Mouse (Mus musculus) forebrain, embryonic 15.5 days (tissue): Measurements from ENCODE around the gene Wbp11. TPM values are rescaled to one million over a fixed set of nuclear protein-coding genes. Genes with fewer than 3 reads are reported as not detected.

Experiments
- ATAC-seq: fragments of 200-750 bp; cut with Nextera tagmentation; replicated peaks from 2 replicates; pipeline ENCODE4 v1.8.0; 2017; ENCODE audit warnings: mild to moderate bottlenecking, moderate TSS enrichment, moderate library complexity
- H3K27ac ChIP-seq: fragments of 300-500 bp; sonication (generic); replicated peaks from 2 replicates; pipeline ENCODE4 v1.5.1; 2015; ENCODE audit warnings: mild to moderate bottlenecking, inconsistent platforms
- H3K27me3 ChIP-seq: fragments of 300-500 bp; sonication (generic); 2 replicates; pipeline ENCODE4 v1.6.1; 2015; ENCODE audit warnings: inconsistent platforms
- H3K36me3 ChIP-seq: fragments of 300-500 bp; sonication (generic); 2 replicates; pipeline ENCODE4 v1.6.1; 2015; ENCODE audit warnings: mild to moderate bottlenecking, inconsistent platforms
- H3K4me1 ChIP-seq: fragments of 300-500 bp; sonication (generic); 2 replicates; pipeline ENCODE4 v1.6.1; 2015; ENCODE audit warnings: inconsistent platforms
- H3K4me2 ChIP-seq: fragments of 300-500 bp; sonication (generic); replicated peaks from 2 replicates; pipeline ENCODE4 v1.6.1; 2015; ENCODE audit warnings: mild to moderate bottlenecking, inconsistent platforms
- H3K4me3 ChIP-seq: fragments of 300-500 bp; sonication (generic); 2 replicates; pipeline ENCODE4 v1.5.1; 2015; ENCODE audit warnings: mild to moderate bottlenecking, inconsistent platforms
- H3K9ac ChIP-seq: fragments of 300-500 bp; sonication (generic); replicated peaks from 2 replicates; pipeline ENCODE4 v1.6.1; 2015; ENCODE audit warnings: mild to moderate bottlenecking, inconsistent platforms
- H3K9me3 ChIP-seq: fragments of 300-500 bp; sonication (generic); 2 replicates; pipeline ENCODE4 v1.6.1; 2016; ENCODE audit warnings: inconsistent platforms
- WGBS: fragments of 180-500 bp; shearing (Covaris S2); methylation state at CpG from one replicate; pipeline ENCODE4 v1.1.7; 2015; ENCODE audit warnings: mixed read lengths; 5-methylcytosine and 5-hydroxymethylcytosine counted together
- polyA plus RNA-seq: library from polyadenylated mRNA; unstranded; fragments of >200 nt; fragmentation: Nextera tagmentation; extraction: Ambion mirVana; gene quantifications from 2 replicates; pipeline ENCODE4 v1.2.1, GENCODE M21; 2015

The Wbp11 gene
- polyA plus RNA-seq, 1 experiment from 2014 or later = 82.5 TPM

DNA sequence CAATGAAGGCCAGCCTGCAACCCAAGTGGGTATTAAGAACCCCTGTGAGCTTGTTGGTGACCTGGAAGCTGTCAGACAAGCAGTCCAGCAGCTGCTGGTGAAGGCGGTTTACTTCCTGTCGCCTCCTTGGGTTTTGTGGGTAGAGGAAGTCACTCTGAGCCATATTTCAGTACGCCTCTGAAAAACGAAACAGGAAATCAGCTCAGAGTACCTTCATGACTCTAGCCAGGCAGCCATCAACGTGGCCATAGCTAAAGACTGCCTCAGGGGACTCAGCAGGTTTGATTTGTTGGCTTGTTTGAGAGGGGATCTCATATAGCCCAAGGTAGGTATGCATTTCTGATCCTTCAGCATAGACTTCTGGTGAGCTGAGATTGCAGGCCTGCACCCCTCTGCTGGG lies 3.7 kb upstream of the Wbp11 start:
- ATAC-seq = no peak
- Histone ChIP-seq H3K27me3 (peaks cover 6% of the 10 kb centered on the region; the same call in 1 of the 2 replicates), H3K4me1 (peaks cover 11% of the 10 kb centered on the region), H3K4me3 (no peak overlapping the region), H3K9me3 (no peaks in the 10 kb centered on the region), H3K27ac (no peak overlapping the region), H3K4me2 (no peak overlapping the region), H3K9ac (no peak overlapping the region), H3K36me3 (no peaks in the 10 kb centered on the region)
- WGBS = 82% methylated on average over 5 of the region's 5 CpGs

DNA sequence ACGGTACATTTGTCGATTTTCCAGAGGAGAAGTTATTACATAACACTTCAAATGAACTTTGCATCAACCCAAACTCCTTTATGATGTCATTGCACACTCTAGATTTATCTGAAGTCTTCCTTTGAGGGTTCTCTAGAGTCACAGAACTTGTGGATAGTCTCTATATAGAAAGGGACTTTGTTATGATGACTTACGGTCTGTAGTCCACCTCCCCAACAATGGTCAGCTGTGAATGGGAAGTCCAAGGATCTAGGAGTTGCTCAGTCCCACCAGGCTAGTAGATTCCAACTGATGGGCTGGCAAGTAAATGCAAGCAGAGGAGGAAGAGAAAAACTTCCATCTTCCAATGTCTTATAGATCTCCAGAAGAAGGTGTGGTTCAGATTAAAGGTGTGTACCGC lies 648 bp upstream of the Wbp11 start:
- WGBS = 33% methylated on average over 4 of the region's 4 CpGs
- Histone ChIP-seq H3K36me3 (peaks cover 15% of the 10 kb centered on the region), H3K4me1 (peaks cover 17% of the 10 kb centered on the region), H3K4me3 (peak overlapping the region; percentile 87), H3K9ac (peak overlapping the region; percentile 53), H3K9me3 (no peaks in the 10 kb centered on the region), H3K4me2 (peak overlapping the region; percentile 61), H3K27me3 (peaks cover 6% of the 10 kb centered on the region; the same call in 1 of the 2 replicates), H3K27ac (peak overlapping the region; percentile 89)
- ATAC-seq = no peak; the same call in 1 of the 2 replicates

DNA sequence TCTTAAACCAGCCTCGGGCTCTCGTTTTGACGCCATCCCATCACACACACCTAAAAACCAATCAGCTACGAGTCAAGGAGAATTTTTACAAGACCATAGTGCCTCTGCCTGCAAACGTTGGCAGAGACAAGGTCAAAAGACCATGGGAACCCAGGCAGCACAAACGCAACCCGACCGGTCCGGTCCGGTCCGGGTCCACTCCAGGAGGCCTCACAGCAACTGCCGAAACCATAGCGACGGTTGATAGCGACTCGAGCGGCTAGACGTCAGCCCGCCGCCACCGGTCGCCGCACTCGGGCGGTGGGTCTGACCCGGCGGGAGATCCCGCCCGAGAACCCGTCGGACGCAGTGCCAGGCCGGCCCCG lies 535 bp downstream of the Wbp11 start, which contains the start of gene BC049715:
BC049715 (plus strand) TSS at position 111 of the 365 bp plus-strand sequence.
- no peak; the same call in 1 of the 2 replicates for ATAC-seq
- H3K4me3 ChIP-seq = peak within 1 kb of the TSS; percentile 87
- H3K9ac ChIP-seq = peak within 1 kb of the TSS; percentile 87
- no peaks in the 10 kb centered on the region for H3K9me3 ChIP-seq
- H3K27me3 ChIP-seq = peaks cover 6% of the 10 kb centered on the region; the same call in 1 of the 2 replicates
- H3K27ac ChIP-seq = peak within 1 kb of the TSS; percentile 89
- peak within 1 kb of the TSS; percentile 75 for H3K4me2 ChIP-seq
- peaks cover 17% of the 10 kb centered on the region for H3K4me1 ChIP-seq
- WGBS = under 1% methylated on average over 34 of the region's 34 CpGs
- peaks cover 22% of the 10 kb centered on the region for H3K36me3 ChIP-seq

DNA sequence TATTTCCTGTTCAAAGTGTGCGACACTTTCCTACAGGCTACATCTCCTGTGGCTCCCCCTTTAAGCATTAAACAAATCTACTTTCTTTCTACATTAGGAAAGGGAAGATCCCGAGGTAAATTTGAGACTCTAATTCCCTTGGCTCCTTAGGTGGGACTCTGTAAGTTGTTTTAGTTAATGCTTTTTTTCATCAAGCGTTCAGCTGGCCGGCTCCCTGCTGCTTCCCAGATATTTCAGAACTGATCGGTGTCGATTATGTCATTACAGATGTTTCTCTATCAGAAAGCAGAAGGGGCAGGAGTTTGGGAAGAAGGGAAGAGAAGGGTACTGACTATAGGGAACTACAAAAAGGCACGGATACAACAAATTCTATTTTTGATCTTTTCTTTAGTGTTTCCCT lies 917 bp downstream of the Wbp11 start:
- peak overlapping the region; percentile 75 for H3K4me2 ChIP-seq
- peaks cover 17% of the 10 kb centered on the region for H3K4me1 ChIP-seq
- H3K4me3 ChIP-seq = peak overlapping the region; percentile 87
- H3K27ac ChIP-seq = no peak overlapping the region
- no peak for ATAC-seq
- peaks cover 6% of the 10 kb centered on the region; the same call in 1 of the 2 replicates for H3K27me3 ChIP-seq
- peak overlapping the region; percentile 87 for H3K9ac ChIP-seq
- H3K36me3 ChIP-seq = peaks cover 26% of the 10 kb centered on the region
- H3K9me3 ChIP-seq = no peaks in the 10 kb centered on the region
- WGBS = 16% methylated on average over 7 of the region's 7 CpGs

DNA sequence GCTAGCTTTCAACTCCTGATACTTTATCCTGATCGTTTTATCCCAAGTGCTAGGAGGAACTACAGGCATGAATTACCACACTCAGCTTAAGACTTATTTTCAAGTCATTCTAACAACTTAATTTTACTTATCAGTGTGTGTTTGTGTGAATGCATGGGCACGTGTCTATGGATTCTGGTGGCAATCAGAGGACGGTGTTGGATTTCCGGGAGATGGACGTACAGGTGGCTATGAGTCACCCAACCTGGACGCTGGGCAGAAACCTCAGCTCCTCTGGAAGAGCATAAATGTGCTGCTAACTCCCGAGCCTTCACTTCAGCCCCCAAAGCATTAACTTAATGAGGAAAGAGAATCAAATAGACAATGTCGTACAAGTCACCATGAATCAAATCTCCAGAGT lies 3.0 kb downstream of the Wbp11 start:
- 95% methylated on average over 8 of the region's 8 CpGs for WGBS
- peaks cover 17% of the 10 kb centered on the region for H3K4me1 ChIP-seq
- no peak overlapping the region for H3K27ac ChIP-seq
- no peak for ATAC-seq
- no peak overlapping the region for H3K9ac ChIP-seq
- no peaks in the 10 kb centered on the region; the same call in 1 of the 2 replicates for H3K27me3 ChIP-seq
- H3K36me3 ChIP-seq = peaks cover 47% of the 10 kb centered on the region
- no peak overlapping the region for H3K4me2 ChIP-seq
- no peak overlapping the region for H3K4me3 ChIP-seq
- no peaks in the 10 kb centered on the region for H3K9me3 ChIP-seq

DNA sequence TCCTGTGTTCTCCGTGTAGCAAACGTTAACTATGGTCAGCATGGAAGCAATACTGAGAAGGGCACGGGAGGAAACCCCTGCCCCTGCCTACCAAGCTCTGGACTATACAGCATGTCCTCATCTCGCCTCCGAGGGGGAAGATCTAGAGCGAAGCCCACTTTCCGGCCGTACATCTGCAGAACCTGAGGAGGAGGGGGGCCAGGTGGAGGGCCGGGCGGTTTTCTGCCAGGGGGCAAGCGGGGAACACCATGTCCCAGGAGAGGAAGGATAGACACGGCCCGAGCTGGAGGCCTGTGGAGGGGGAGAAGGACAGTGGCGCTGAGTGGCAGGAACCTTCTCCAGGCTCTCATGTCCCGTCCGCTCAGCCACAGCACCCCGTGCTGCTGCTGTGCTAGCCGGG lies 6.9 kb downstream of the Wbp11 start:
- peaks cover 82% of the 10 kb centered on the region for H3K36me3 ChIP-seq
- H3K4me1 ChIP-seq = 0 out of 2 replicates have a peak, but pooled peaks cover 7% of the 10 kb centered on the region
- WGBS = 94% methylated on average over 18 of the region's 18 CpGs
- no peaks in the 10 kb centered on the region for H3K9me3 ChIP-seq
- H3K27ac ChIP-seq = no peak overlapping the region
- H3K4me2 ChIP-seq = no peak overlapping the region
- H3K9ac ChIP-seq = no peak overlapping the region
- no peak for ATAC-seq
- no peak overlapping the region for H3K4me3 ChIP-seq
- H3K27me3 ChIP-seq = no peaks in the 10 kb centered on the region

DNA sequence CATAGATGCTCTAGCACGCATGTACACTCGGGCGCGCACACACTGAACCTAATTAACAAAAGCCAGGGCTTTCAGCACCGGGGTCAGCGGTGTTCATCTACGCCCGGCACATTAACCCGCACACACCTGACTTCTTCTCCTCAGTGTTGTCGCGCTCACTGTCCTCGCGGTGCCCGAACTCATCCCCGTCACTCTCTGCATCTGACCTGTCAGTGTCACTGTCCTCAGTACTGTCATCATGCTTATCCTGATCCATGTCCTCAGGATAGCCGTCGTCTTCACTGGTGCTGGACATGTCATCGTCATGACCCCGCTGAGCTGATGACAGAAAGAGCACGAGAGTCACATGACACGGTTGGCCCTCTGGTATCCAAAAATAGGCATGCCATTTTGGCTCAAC lies 7.7 kb downstream of the Wbp11 start:
- no peaks in the 10 kb centered on the region for H3K9me3 ChIP-seq
- H3K4me2 ChIP-seq = no peak overlapping the region
- no peaks in the 10 kb centered on the region for H3K27me3 ChIP-seq
- H3K27ac ChIP-seq = no peak overlapping the region
- H3K4me1 ChIP-seq = 0 out of 2 replicates have a peak, but pooled peaks cover 7% of the 10 kb centered on the region
- no peak overlapping the region for H3K4me3 ChIP-seq
- no peak for ATAC-seq
- peaks cover 88% of the 10 kb centered on the region for H3K36me3 ChIP-seq
- H3K9ac ChIP-seq = no peak overlapping the region
- 96% methylated on average over 21 of the region's 21 CpGs for WGBS

DNA sequence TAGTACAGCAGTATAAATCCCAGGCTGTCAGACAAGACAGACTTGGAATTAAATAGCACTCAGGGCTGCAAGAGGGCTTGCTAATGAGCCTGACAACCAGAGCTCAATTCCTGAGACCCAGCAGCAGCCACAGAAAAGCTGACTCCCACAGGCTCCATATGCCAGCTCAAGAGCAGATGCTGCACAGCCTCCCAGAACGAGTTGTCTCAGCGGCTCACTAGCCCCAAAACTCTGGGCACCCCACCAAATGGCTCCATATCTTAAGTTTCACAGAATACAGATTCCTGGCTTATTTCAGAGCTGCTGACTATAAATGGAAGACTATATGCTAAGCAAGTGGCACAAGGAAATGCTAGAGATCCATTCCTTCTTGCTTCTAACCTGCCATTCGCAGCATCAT lies 10.5 kb downstream of the Wbp11 start:
- Histone ChIP-seq H3K9ac (no peak overlapping the region), H3K27me3 (no peaks in the 10 kb centered on the region), H3K9me3 (no peaks in the 10 kb centered on the region), H3K4me3 (no peak overlapping the region), H3K36me3 (peaks cover 93% of the 10 kb centered on the region), H3K27ac (peak overlapping the region; percentile 70), H3K4me2 (no peak overlapping the region), H3K4me1 (0 out of 2 replicates have a peak, but pooled peaks cover 7% of the 10 kb centered on the region)
- 85% methylated on average over 3 of the region's 3 CpGs for WGBS
- peak; percentile 65 for ATAC-seq

DNA sequence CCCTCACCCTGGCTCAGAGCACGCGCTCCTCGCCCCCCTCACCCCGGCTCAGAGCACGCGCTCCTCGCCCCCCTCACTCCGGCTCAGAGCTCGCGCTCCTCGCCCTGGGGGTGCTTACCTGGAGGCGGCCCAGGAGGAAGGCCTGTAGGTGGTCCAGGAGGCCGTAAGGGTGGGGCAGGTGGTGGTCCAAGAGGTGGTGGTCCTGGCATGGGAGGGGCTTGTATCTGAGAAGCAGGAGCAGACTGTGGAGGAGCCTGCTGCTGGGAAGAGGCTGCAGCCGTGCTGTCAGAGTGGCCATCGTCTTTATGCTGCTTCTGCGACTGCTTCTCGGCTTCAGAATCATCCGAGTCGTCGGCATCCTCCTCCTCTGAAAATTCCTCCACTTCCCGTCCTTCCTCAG lies 11.2 kb downstream of the Wbp11 start:
- H3K27me3 ChIP-seq = no peaks in the 10 kb centered on the region
- no peaks in the 10 kb centered on the region for H3K9me3 ChIP-seq
- peak overlapping the region; percentile 57 for H3K27ac ChIP-seq

DNA sequence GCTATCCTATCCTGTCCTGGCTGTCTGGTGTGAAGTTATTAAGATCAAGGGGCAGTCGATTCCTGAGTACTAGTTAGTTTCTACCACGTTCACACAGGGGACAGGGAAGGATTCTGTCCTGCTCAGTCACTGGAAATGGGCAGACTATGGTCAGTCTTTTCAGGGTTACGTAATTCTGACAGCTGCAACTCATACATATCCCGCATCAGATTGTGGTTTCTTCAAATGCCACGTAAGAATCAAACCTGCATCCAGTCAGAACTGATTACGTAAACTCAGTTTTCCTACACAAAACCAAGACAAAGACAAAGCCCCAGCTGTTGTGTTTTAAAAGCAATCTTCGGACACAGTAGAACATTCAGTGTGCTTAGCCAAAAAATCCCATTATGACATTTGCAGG lies 12.7 kb downstream of the Wbp11 start:
- H3K9me3 ChIP-seq = no peaks in the 10 kb centered on the region
- no peak overlapping the region for H3K4me3 ChIP-seq
- H3K27ac ChIP-seq = no peak overlapping the region
- H3K27me3 ChIP-seq = no peaks in the 10 kb centered on the region
- H3K4me2 ChIP-seq = no peak overlapping the region
- H3K4me1 ChIP-seq = 0 out of 2 replicates have a peak, but pooled peaks cover 7% of the 10 kb centered on the region
- no peak for ATAC-seq
- peaks cover 80% of the 10 kb centered on the region for H3K36me3 ChIP-seq
- WGBS = 96% methylated on average over 7 of the region's 7 CpGs
- no peak overlapping the region for H3K9ac ChIP-seq

More for the DNA sequence above, 11.2 kb downstream of the Wbp11 start:
- no peak overlapping the region for H3K4me2 ChIP-seq
- 87% methylated on average over 21 of the region's 21 CpGs for WGBS
- H3K4me3 ChIP-seq = no peak overlapping the region
- no peak overlapping the region for H3K9ac ChIP-seq
- H3K4me1 ChIP-seq = 0 out of 2 replicates have a peak, but pooled peaks cover 7% of the 10 kb centered on the region
- peaks cover 92% of the 10 kb centered on the region for H3K36me3 ChIP-seq
- ATAC-seq = no peak

DNA sequence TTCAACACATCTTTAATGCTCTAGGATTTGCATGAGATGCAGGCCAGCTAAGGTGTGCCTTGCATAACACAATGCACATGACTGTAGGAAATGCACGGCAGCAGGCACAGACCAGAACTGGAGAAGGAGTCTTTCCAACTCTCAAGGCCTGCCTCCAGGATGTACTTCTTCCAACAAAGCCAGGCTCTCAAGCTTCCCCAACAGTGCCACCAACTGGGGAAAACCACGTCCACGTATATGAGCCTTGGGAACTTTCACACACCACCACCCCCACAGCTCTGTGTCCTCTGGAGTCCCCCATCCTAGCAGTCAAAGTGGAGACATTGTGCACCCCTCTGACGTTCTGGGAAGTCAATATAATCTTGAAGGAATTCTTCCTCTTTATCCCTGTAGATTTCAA lies 14.9 kb downstream of the Wbp11 start:
- 44% methylated on average over 4 of the region's 4 CpGs for WGBS
- no peaks in the 10 kb centered on the region for H3K9me3 ChIP-seq
- H3K4me1 ChIP-seq = peaks cover 17% of the 10 kb centered on the region
- peaks cover 59% of the 10 kb centered on the region for H3K36me3 ChIP-seq
- no peaks in the 10 kb centered on the region for H3K27me3 ChIP-seq
- H3K27ac ChIP-seq = no peak overlapping the region
- no peak overlapping the region for H3K4me2 ChIP-seq
- H3K9ac ChIP-seq = no peak overlapping the region
- no peak for ATAC-seq
- H3K4me3 ChIP-seq = no peak overlapping the region

DNA sequence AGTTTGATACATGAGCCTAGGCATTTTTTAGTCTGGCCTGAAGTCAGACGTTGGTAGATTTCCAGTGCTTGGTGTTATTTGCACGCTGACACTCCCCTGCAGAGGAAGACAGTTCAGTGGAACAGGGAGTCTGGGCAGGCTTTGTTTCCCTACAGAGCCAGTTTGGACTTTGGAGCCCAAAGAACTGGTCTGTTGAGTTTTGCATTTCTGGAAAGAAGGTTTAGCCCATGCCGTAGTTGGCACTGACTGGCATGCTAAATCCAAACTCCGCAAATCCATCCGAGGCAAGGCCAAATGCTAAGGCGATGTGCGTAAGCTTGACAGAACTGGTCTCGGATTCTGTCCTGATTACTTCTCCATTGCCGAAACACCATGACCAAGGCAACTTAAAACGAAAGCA lies 16.8 kb downstream of the Wbp11 start:
- ATAC-seq = no peak
- Histone ChIP-seq H3K9ac (no peak overlapping the region), H3K36me3 (peaks cover 41% of the 10 kb centered on the region), H3K4me3 (no peak overlapping the region), H3K27me3 (no peaks in the 10 kb centered on the region), H3K27ac (no peak overlapping the region), H3K4me2 (no peak overlapping the region), H3K4me1 (peaks cover 20% of the 10 kb centered on the region), H3K9me3 (no peaks in the 10 kb centered on the region)
- WGBS = 90% methylated on average over 10 of the region's 10 CpGs

DNA sequence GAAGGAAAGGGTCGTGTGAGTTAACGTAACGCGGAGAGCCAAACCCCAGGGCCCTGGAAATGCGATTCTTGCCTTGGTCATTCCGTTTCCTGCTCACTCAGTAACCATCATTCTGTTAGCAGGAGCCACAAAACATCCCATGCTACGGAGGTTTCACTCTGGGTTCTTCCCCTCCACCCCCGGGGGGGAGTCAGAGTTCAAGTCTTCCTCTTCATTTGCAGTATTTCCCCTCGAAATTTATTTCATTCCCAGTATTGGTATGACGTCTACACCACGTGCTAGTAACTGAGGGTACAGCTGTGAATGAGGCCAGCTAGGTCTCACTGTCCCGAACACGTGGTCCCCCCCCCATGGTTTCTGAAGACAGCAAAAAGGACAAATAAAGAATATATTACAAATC lies 18.4 kb downstream of the Wbp11 start:
- no peak for ATAC-seq
- H3K9ac ChIP-seq = no peak overlapping the region

More for the DNA sequence above, 18.4 kb downstream of the Wbp11 start:
- Histone ChIP-seq H3K4me1 (peaks cover 25% of the 10 kb centered on the region), H3K36me3 (peaks cover 29% of the 10 kb centered on the region), H3K4me2 (peak overlapping the region; percentile 91), H3K27ac (no peak overlapping the region), H3K9me3 (no peaks in the 10 kb centered on the region), H3K27me3 (no peaks in the 10 kb centered on the region), H3K4me3 (0 out of 2 replicates have a peak overlapping the region, but pooled peaks have one; percentile 86)
- WGBS = 82% methylated on average over 13 of the region's 13 CpGs
